9 mouse cellular contexts compared by ENCODE assay signal in genomic region chr13:19636131-19636530, GRCm38 (mm10). TPM values are rescaled to one million over a fixed set of nuclear protein-coding genes. Genes with fewer than 3 reads are reported as not detected.
DNase-seq lines count a peak whose midpoint lies in the region; ATAC-seq and TF ChIP-seq lines count a peak whose summit lies in the region.
"Had no signal": no experiment of that assay in that cellular context is flagged by ENCODE, and none has a peak within 500 bp of the region (broad histone marks: within the 10 kb centered on the region; RNA-seq: fewer than 3 reads in every experiment).

No protein-coding gene starts in this region.

- DNase-seq in cerebellum, adult 2 months = peak; percentile 31 to 34
- no peak for DNase-seq in cerebellum, adult 11-12 months
- peak; percentile 13 for DNase-seq in left cerebral cortex, postnatal 4 days
- no peak for DNase-seq in left cerebral cortex, postnatal 14 days (ENCODE audit: low spot score in 2 of 2)
- peak; percentile 40 for DNase-seq in brain, embryonic 14.5 days (ENCODE audit: low read depth)
- DNase-seq in lung, postnatal 36 days = peak; percentile 21
- DNase-seq in ovary, postnatal 36 days (ENCODE audit: low spot score) = no peak
- DNase-seq in midbrain, embryonic 11.5 days (ENCODE audit: low spot score, missing footprints) = no peak

- H3K9me3 ChIP-seq in midbrain, embryonic 11.5 days (ENCODE audit: control insufficient read depth, low read length) = no peaks in the 10 kb centered on the region
- H3K9me3 ChIP-seq: stomach, embryonic 15.5 days had no signal

- intact Hi-C loops in left cerebral cortex, postnatal 4 days (cut with DNase I) = no loop called here
- intact Hi-C loops in left cerebral cortex, postnatal 14 days (cut with DNase I) = no loop called here

- 61% methylated on average over 4 of the region's 4 CpGs for WGBS in cerebellum, adult 2 months
- WGBS in midbrain, embryonic 11.5 days = 80% methylated on average over 4 of the region's 4 CpGs

- H3K4me2 ChIP-seq in midbrain, embryonic 11.5 days = no peak overlapping the region
- H3K4me2 ChIP-seq: stomach, embryonic 15.5 days had no signal

- H3K9ac ChIP-seq in midbrain, embryonic 11.5 days (ENCODE audit: low read length) = no peak overlapping the region
- H3K9ac ChIP-seq: stomach, embryonic 15.5 days had no signal

- no peak overlapping the region for H3K4me3 ChIP-seq in cerebellum, adult 2 months (replicated peaks; ENCODE audit: insufficient read depth, low read depth, low read length)
- H3K4me3 ChIP-seq in midbrain, embryonic 11.5 days (ENCODE audit: low read depth, low read length) = no peak overlapping the region
- H3K4me3 ChIP-seq: stomach, embryonic 15.5 days had no signal

- no peaks in the 10 kb centered on the region for H3K4me1 ChIP-seq in cerebellum, adult 2 months (ENCODE audit: control insufficient read depth, insufficient read depth, low read length)
- no peaks in the 10 kb centered on the region for H3K4me1 ChIP-seq in midbrain, embryonic 11.5 days (ENCODE audit: control insufficient read depth, insufficient read depth, low read length)
- H3K4me1 ChIP-seq: stomach, embryonic 15.5 days had no signal

- peak; percentile 76 for TF ChIP-seq CTCF in cerebellum, adult 2 months (IDR thresholded peaks at IDR 0.05; ENCODE audit: borderline replicate concordance, insufficient read depth, low read depth, low read length)
- TF ChIP-seq CTCF in brain, embryonic 14.5 days (IDR thresholded peaks at IDR 0.05; ENCODE audit: borderline replicate concordance, extremely low read depth, insufficient read depth, insufficient read length) = peak; percentile 59; the same call in 1 of the 2 replicates

- H3K27ac ChIP-seq in cerebellum, adult 2 months (ENCODE audit: insufficient read depth, low read length) = no peak overlapping the region
- no peak overlapping the region for H3K27ac ChIP-seq in midbrain, embryonic 11.5 days (ENCODE audit: low read depth, low read length)
- H3K27ac ChIP-seq: stomach, embryonic 15.5 days had no signal

- H3K36me3 ChIP-seq in midbrain, embryonic 11.5 days (ENCODE audit: control insufficient read depth, insufficient read depth, low read length) = no peaks in the 10 kb centered on the region
- H3K36me3 ChIP-seq: stomach, embryonic 15.5 days had no signal

- no peak for TF ChIP-seq POLR2A in cerebellum, adult 2 months (IDR thresholded peaks at IDR 0.05; ENCODE audit: borderline replicate concordance, insufficient read depth, low read length)
- TF ChIP-seq POLR2A in brain, embryonic 14.5 days (IDR thresholded peaks at IDR 0.05; ENCODE audit: borderline replicate concordance, extremely low read depth, insufficient read depth, insufficient read length, poor library complexity, severe bottlenecking) = no peak

- H3K27me3 ChIP-seq in cerebellum, adult 2 months (ENCODE audit: control insufficient read depth, insufficient read depth, low read length) = no peaks in the 10 kb centered on the region
- H3K27me3 ChIP-seq in midbrain, embryonic 11.5 days (ENCODE audit: control insufficient read depth, insufficient read depth, low read length) = no peaks in the 10 kb centered on the region
- H3K27me3 ChIP-seq: stomach, embryonic 15.5 days had no signal

- no peak for ATAC-seq in midbrain, embryonic 11.5 days (ENCODE audit: low FRiP score)

RNA-seq across cellular contexts. Expression of gene Sfrp4, which starts 13.2 kb away (rescaled TPM):
- polyA plus RNA-seq in cerebellum, adult 2 months (2012; rRNA removed) = 2.8 and 4.0 TPM in 2 replicates
- total RNA-seq in left cerebral cortex, postnatal 4 days (2021) = 1 to 10 TPM; 1.3 to 1.6 TPM
- 1 to 10 TPM; 1.3 to 1.5 TPM for total RNA-seq in left cerebral cortex, postnatal 14 days (2021)
- 3.2 and 3.4 TPM in 2 replicates for polyA plus RNA-seq in brain, embryonic 14.5 days (2012; rRNA removed)
- 2.8 and 3.6 TPM in 2 replicates for polyA plus RNA-seq in midbrain, embryonic 11.5 days (2014; fragmentation: Nextera tagmentation; extraction: Ambion mirVana)

RNA-seq across cellular contexts. Expression of gene Epdr1, which starts 16.4 kb away (rescaled TPM):
- 175 and 181 TPM in 2 replicates for polyA plus RNA-seq in cerebellum, adult 2 months (2012; rRNA removed)
- total RNA-seq in left cerebral cortex, postnatal 4 days (2021) = 10 to 100 TPM; 21.1 to 21.6 TPM
- total RNA-seq in left cerebral cortex, postnatal 14 days (2021) = 10 to 100 TPM; 48.2 to 50.1 TPM
- 15.5 and 19.3 TPM in 2 replicates for polyA plus RNA-seq in brain, embryonic 14.5 days (2012; rRNA removed)
- 22.9 and 24.5 TPM in 2 replicates for polyA plus RNA-seq in midbrain, embryonic 11.5 days (2014; fragmentation: Nextera tagmentation; extraction: Ambion mirVana)

Comparison
In these comparisons a context has a peak if more than half of its experiments do, and no peak if none do; other contexts are left out.
1. DNase-seq: peak in cerebellum, adult 2 months (2 of 2), left cerebral cortex, postnatal 4 days (single experiment), brain, embryonic 14.5 days (single experiment) and lung, postnatal 36 days (single experiment); none in cerebellum, adult 11-12 months (single experiment), left cerebral cortex, postnatal 14 days (0 of 2), ovary, postnatal 36 days (single experiment) and midbrain, embryonic 11.5 days (single experiment).